Mouse (Mus musculus): ENCODE results near the gene Ptprn2. TPM values are rescaled to one million over a fixed set of nuclear protein-coding genes. Genes with fewer than 3 reads are reported as not detected.

Ptprn2 gene
- polyA plus RNA-seq, 1 experiment from 2014 or later: 0.05 TPM

- ATAC-seq (ENCODE audit: low read depth) (no peak), DNase-seq (no peak)
- H3K36me3 ChIP-seq: no peaks in the 10 kb centered on the region
- no peak overlapping the region for H3K4me2 ChIP-seq
- 39% methylated on average over 1 of the region's 1 CpGs for WGBS (ENCODE audit: insufficient replicate concordance)
- no peaks in the 10 kb centered on the region for H3K4me1 ChIP-seq (replicated peaks)
- H3K9me3 ChIP-seq (replicated peaks): no peaks in the 10 kb centered on the region
- H3K4me3 ChIP-seq (replicated peaks): no peak overlapping the region
- no peak overlapping the region for H3K9ac ChIP-seq
- H3K27ac ChIP-seq: no peak overlapping the region
- no peaks in the 10 kb centered on the region for H3K27me3 ChIP-seq
Measured at GRCm38 (mm10) chr12:117085661-117086335, 600.3 kb downstream of the Ptprn2 start.

GRCm38 (mm10) chr12:117092345-117093107 lies 607.0 kb downstream of the Ptprn2 start:
- no peaks in the 10 kb centered on the region for H3K36me3 ChIP-seq
- H3K27me3 ChIP-seq: no peaks in the 10 kb centered on the region
- H3K4me1 ChIP-seq (replicated peaks): no peaks in the 10 kb centered on the region
- no peak for DNase-seq
- H3K9ac ChIP-seq: no peak overlapping the region
- H3K4me2 ChIP-seq: no peak overlapping the region
- no peak overlapping the region for H3K4me3 ChIP-seq (replicated peaks)
- H3K9me3 ChIP-seq (replicated peaks): no peaks in the 10 kb centered on the region
- H3K27ac ChIP-seq: no peak overlapping the region
- no peak for ATAC-seq (ENCODE audit: low read depth)
- WGBS (ENCODE audit: insufficient replicate concordance): 71% methylated on average over 4 of the region's 4 CpGs

GRCm38 (mm10) chr12:117095941-117096340 lies 610.4 kb downstream of the Ptprn2 start:
- Histone ChIP-seq H3K4me2 (no peak overlapping the region), H3K36me3 (no peaks in the 10 kb centered on the region), H3K9me3 (replicated peaks) (no peaks in the 10 kb centered on the region), H3K4me1 (replicated peaks) (peaks cover 15% of the 10 kb centered on the region), H3K27ac (no peak overlapping the region), H3K4me3 (replicated peaks) (no peak overlapping the region), H3K9ac (no peak overlapping the region), H3K27me3 (no peaks in the 10 kb centered on the region)
- DNase-seq (no peak), ATAC-seq (ENCODE audit: low read depth) (no peak)
- WGBS (ENCODE audit: insufficient replicate concordance): 58% methylated on average over 6 of the region's 6 CpGs

GRCm38 (mm10) chr12:117098295-117098694 lies 612.8 kb downstream of the Ptprn2 start:
- no peaks in the 10 kb centered on the region for H3K36me3 ChIP-seq
- peak; percentile 3 for DNase-seq
- H3K27me3 ChIP-seq: no peaks in the 10 kb centered on the region
- H3K9me3 ChIP-seq (replicated peaks): no peaks in the 10 kb centered on the region
- no peak overlapping the region for H3K4me3 ChIP-seq (replicated peaks)
- H3K27ac ChIP-seq: no peak overlapping the region
- H3K4me1 ChIP-seq (replicated peaks): peaks cover 15% of the 10 kb centered on the region
- no peak overlapping the region for H3K4me2 ChIP-seq
- H3K9ac ChIP-seq: no peak overlapping the region
- ATAC-seq (ENCODE audit: low read depth): peak; percentile 83

GRCm38 (mm10) chr12:117106696-117107095 lies 621.2 kb downstream of the Ptprn2 start:
- Histone ChIP-seq H3K27ac (no peak overlapping the region), H3K4me1 (replicated peaks) (no peaks in the 10 kb centered on the region), H3K9ac (no peak overlapping the region), H3K36me3 (no peaks in the 10 kb centered on the region), H3K9me3 (replicated peaks) (no peaks in the 10 kb centered on the region), H3K4me3 (replicated peaks) (no peak overlapping the region), H3K4me2 (no peak overlapping the region), H3K27me3 (no peaks in the 10 kb centered on the region)
- DNase-seq (no peak), ATAC-seq (ENCODE audit: low read depth) (no peak)
- 54% methylated on average over 4 of the region's 4 CpGs for WGBS (ENCODE audit: insufficient replicate concordance)

- no peaks in the 10 kb centered on the region for H3K36me3 ChIP-seq
- H3K9ac ChIP-seq: no peak overlapping the region
- ATAC-seq (ENCODE audit: low read depth) (no peak), DNase-seq (no peak)
- H3K9me3 ChIP-seq (replicated peaks): no peaks in the 10 kb centered on the region
- no peak overlapping the region for H3K27ac ChIP-seq
- no peak overlapping the region for H3K4me3 ChIP-seq (replicated peaks)
- WGBS (ENCODE audit: insufficient replicate concordance): 57% methylated on average over 16 of the region's 16 CpGs
- no peaks in the 10 kb centered on the region for H3K27me3 ChIP-seq
- H3K4me1 ChIP-seq (replicated peaks): no peaks in the 10 kb centered on the region
- no peak overlapping the region for H3K4me2 ChIP-seq
Measured at GRCm38 (mm10) chr12:117107143-117107616, 621.7 kb downstream of the Ptprn2 start.

GRCm38 (mm10) chr12:117115254-117115865 lies 629.8 kb downstream of the Ptprn2 start:
- Histone ChIP-seq H3K9ac (no peak overlapping the region), H3K27me3 (no peaks in the 10 kb centered on the region), H3K4me1 (replicated peaks) (no peaks in the 10 kb centered on the region), H3K9me3 (replicated peaks) (no peaks in the 10 kb centered on the region), H3K4me3 (replicated peaks) (no peak overlapping the region), H3K36me3 (no peaks in the 10 kb centered on the region), H3K27ac (no peak overlapping the region), H3K4me2 (no peak overlapping the region)
- DNase-seq (no peak), ATAC-seq (ENCODE audit: low read depth) (no peak)
- 49% methylated on average over 10 of the region's 10 CpGs for WGBS (ENCODE audit: insufficient replicate concordance)

GRCm38 (mm10) chr12:117127078-117127477 lies 641.6 kb downstream of the Ptprn2 start:
- H3K27me3 ChIP-seq: no peaks in the 10 kb centered on the region
- H3K9ac ChIP-seq: no peak overlapping the region
- H3K4me1 ChIP-seq (replicated peaks): no peaks in the 10 kb centered on the region
- H3K9me3 ChIP-seq (replicated peaks): no peaks in the 10 kb centered on the region
- DNase-seq (no peak), ATAC-seq (ENCODE audit: low read depth) (no peak)
- 67% methylated on average over 3 of the region's 3 CpGs for WGBS (ENCODE audit: insufficient replicate concordance)
- H3K4me2 ChIP-seq: no peak overlapping the region
- no peak overlapping the region for H3K4me3 ChIP-seq (replicated peaks)
- no peaks in the 10 kb centered on the region for H3K36me3 ChIP-seq
- no peak overlapping the region for H3K27ac ChIP-seq

- Histone ChIP-seq H3K4me1 (replicated peaks) (no peaks in the 10 kb centered on the region), H3K9ac (no peak overlapping the region), H3K27ac (no peak overlapping the region), H3K9me3 (replicated peaks) (no peaks in the 10 kb centered on the region), H3K4me3 (replicated peaks) (no peak overlapping the region), H3K4me2 (no peak overlapping the region), H3K27me3 (no peaks in the 10 kb centered on the region), H3K36me3 (no peaks in the 10 kb centered on the region)
- ATAC-seq (ENCODE audit: low read depth) (no peak), DNase-seq (no peak)
- WGBS (ENCODE audit: insufficient replicate concordance): 59% methylated on average over 6 of the region's 6 CpGs
Measured at GRCm38 (mm10) chr12:117127485-117127884, 642.0 kb downstream of the Ptprn2 start.

GRCm38 (mm10) chr12:117132095-117132494 lies 646.6 kb downstream of the Ptprn2 start:
- H3K4me2 ChIP-seq: no peak overlapping the region
- no peaks in the 10 kb centered on the region for H3K36me3 ChIP-seq
- no peaks in the 10 kb centered on the region for H3K9me3 ChIP-seq (replicated peaks)
- H3K4me1 ChIP-seq (replicated peaks): no peaks in the 10 kb centered on the region
- H3K27me3 ChIP-seq: no peaks in the 10 kb centered on the region
- 20% methylated on average over 2 of the region's 2 CpGs for WGBS (ENCODE audit: insufficient replicate concordance)
- no peak for ATAC-seq (ENCODE audit: low read depth)
- no peak overlapping the region for H3K4me3 ChIP-seq (replicated peaks)
- H3K27ac ChIP-seq: no peak overlapping the region
- H3K9ac ChIP-seq: no peak overlapping the region
- no peak for DNase-seq

GRCm38 (mm10) chr12:117135205-117135604 lies 649.7 kb downstream of the Ptprn2 start:
- WGBS (ENCODE audit: insufficient replicate concordance): 57% methylated on average over 5 of the region's 5 CpGs
- Histone ChIP-seq H3K27me3 (no peaks in the 10 kb centered on the region), H3K4me1 (replicated peaks) (no peaks in the 10 kb centered on the region), H3K9me3 (replicated peaks) (no peaks in the 10 kb centered on the region), H3K36me3 (no peaks in the 10 kb centered on the region), H3K27ac (no peak overlapping the region), H3K9ac (no peak overlapping the region), H3K4me2 (no peak overlapping the region), H3K4me3 (replicated peaks) (no peak overlapping the region)
- no peak for DNase-seq
- no peak for ATAC-seq (ENCODE audit: low read depth)

Measured in liver, embryonic 13.5 days (tissue).